Mouse (Mus musculus) embryonic fibroblast, embryonic 13.5 days (primary cell): Measurements from ENCODE around the gene Mmgt2.
A peak's percentile ranks its signal among the peaks of the same experiment; 100 is the strongest.

Source experiments
- CTCF ChIP-seq: IDR thresholded peaks from 2 replicates; pipeline ENCODE4 v1.5.1; 2011; ENCODE audit warnings: mild to moderate bottlenecking, control low read depth, low read length, moderate library complexity, borderline replicate concordance; ENCODE audit not compliant: insufficient read depth
- POLR2A ChIP-seq: IDR thresholded peaks from 2 replicates; pipeline ENCODE4 v1.6.1; 2011; ENCODE audit warnings: low read depth, mild to moderate bottlenecking, control low read depth, low read length, moderate library complexity

DNA sequence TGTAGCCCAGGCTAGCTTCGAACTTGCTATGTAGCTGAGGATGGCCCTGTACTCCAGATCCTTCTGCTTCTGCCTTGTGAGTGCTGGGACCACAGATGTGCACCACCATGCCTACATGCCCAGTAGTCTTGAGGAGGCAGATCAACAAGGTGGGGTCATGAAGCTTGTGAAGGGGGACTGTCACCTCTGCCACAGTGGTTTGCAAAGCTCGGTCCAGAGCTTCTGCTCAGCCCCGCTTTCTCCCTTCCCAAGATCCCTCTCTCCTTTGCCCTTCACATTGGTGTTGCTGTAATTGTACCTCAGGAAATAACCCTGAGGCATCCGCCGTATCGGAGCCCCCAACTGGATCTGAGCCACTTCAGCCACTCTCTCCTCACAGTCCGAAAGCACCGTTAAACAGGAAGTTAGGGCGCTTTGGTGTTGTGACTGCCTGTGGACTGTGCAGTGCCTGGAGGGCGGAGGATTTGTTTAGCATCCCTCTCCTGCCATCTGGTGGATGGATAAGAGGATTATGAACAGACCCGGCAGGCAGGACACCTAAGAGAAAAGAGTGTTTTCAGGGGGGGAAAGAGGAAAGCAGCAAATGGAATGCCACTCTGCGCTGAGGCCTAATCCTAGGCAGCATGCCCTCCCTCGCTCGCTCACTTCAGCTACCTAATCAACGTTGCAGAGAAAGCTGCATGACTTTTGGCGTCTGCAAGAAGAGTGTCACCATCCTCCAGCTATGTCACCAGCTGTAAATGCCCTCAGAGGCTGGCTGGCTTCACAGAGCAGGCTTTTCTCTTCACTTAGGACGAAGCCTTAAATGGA, 27.2 kb downstream of the Mmgt2 start:
- TF ChIP-seq CTCF: peak; percentile 71; the same call in 1 of the 2 replicates
- no peak for TF ChIP-seq POLR2A
